Mouse (Mus musculus): ENCODE results near the gene Srsf7. TPM values are rescaled to one million over a fixed set of nuclear protein-coding genes. Genes with fewer than 3 reads are reported as not detected.

Srsf7 gene
- polyA plus RNA-seq, 1 experiment from 2014 or later = 664 TPM

DNA sequence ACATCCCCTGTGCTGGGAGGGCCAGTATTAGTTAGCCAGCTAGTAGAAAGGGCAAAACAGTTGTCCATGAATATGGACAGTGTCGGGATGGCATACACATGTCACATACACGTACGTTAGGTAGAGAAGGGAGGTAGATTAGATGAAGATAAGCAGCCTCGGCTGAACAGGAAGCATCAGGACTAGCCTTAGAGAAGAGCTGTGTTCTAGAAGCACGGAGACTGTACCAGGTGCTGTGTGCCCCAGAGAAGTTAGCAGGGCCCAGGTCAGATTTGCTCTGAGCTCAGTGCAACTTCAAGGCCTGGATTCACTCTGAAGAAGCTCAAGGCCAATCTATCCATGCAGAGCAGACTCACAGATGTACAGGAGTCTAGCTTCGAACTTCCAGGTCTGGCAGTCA lies 49.6 kb downstream of the Srsf7 start:
- 94% methylated on average over 6 of the region's 6 CpGs for WGBS
- ATAC-seq = no peak

GRCm38 (mm10) chr17:80156905-80157304 lies 50.2 kb downstream of the Srsf7 start:
- H3K27ac ChIP-seq (ENCODE audit: low read depth, low read length) = no peak overlapping the region
- WGBS = 89% methylated on average over 8 of the region's 8 CpGs
- H3K4me3 ChIP-seq (ENCODE audit: low read depth, low read length) = no peak overlapping the region
- H3K9me3 ChIP-seq (replicated peaks; ENCODE audit: control insufficient read depth, low read length) = no peaks in the 10 kb centered on the region
- no peak overlapping the region for H3K4me2 ChIP-seq (ENCODE audit: low read length)
- H3K36me3 ChIP-seq (ENCODE audit: control insufficient read depth, insufficient read depth, low read length) = no peaks in the 10 kb centered on the region
- DNase-seq (ENCODE audit: low spot score) (no peak), ATAC-seq (no peak)
- H3K9ac ChIP-seq (ENCODE audit: low read length) = no peak overlapping the region
- no peaks in the 10 kb centered on the region for H3K4me1 ChIP-seq (ENCODE audit: control insufficient read depth, insufficient read depth, low read length)
- H3K27me3 ChIP-seq (replicated peaks; ENCODE audit: control insufficient read depth, insufficient read depth, low read length) = no peaks in the 10 kb centered on the region

More for the DNA sequence above, 49.6 kb downstream of the Srsf7 start:
- H3K27ac ChIP-seq (ENCODE audit: low read depth, low read length) = no peak overlapping the region
- no peaks in the 10 kb centered on the region for H3K27me3 ChIP-seq (replicated peaks; ENCODE audit: control insufficient read depth, insufficient read depth, low read length)
- H3K9ac ChIP-seq (ENCODE audit: low read length) = no peak overlapping the region
- no peak for DNase-seq (ENCODE audit: low spot score)
- no peaks in the 10 kb centered on the region for H3K4me1 ChIP-seq (ENCODE audit: control insufficient read depth, insufficient read depth, low read length)
- no peaks in the 10 kb centered on the region for H3K36me3 ChIP-seq (ENCODE audit: control insufficient read depth, insufficient read depth, low read length)
- no peak overlapping the region for H3K4me2 ChIP-seq (ENCODE audit: low read length)
- no peak overlapping the region for H3K4me3 ChIP-seq (ENCODE audit: low read depth, low read length)
- H3K9me3 ChIP-seq (replicated peaks; ENCODE audit: control insufficient read depth, low read length) = no peaks in the 10 kb centered on the region

- Histone ChIP-seq H3K4me3 (ENCODE audit: low read depth, low read length) (no peak overlapping the region), H3K36me3 (ENCODE audit: control insufficient read depth, insufficient read depth, low read length) (no peaks in the 10 kb centered on the region), H3K9me3 (replicated peaks; ENCODE audit: control insufficient read depth, low read length) (no peaks in the 10 kb centered on the region), H3K4me1 (ENCODE audit: control insufficient read depth, insufficient read depth, low read length) (no peaks in the 10 kb centered on the region), H3K9ac (ENCODE audit: low read length) (no peak overlapping the region), H3K27ac (ENCODE audit: low read depth, low read length) (no peak overlapping the region), H3K27me3 (replicated peaks; ENCODE audit: control insufficient read depth, insufficient read depth, low read length) (no peaks in the 10 kb centered on the region), H3K4me2 (ENCODE audit: low read length) (no peak overlapping the region)
- DNase-seq (ENCODE audit: low spot score) (no peak), ATAC-seq (no peak)
- WGBS = 55% methylated on average over 2 of the region's 2 CpGs
Observed at GRCm38 (mm10) chr17:80153631-80154030, 53.5 kb downstream of the Srsf7 start.

DNA sequence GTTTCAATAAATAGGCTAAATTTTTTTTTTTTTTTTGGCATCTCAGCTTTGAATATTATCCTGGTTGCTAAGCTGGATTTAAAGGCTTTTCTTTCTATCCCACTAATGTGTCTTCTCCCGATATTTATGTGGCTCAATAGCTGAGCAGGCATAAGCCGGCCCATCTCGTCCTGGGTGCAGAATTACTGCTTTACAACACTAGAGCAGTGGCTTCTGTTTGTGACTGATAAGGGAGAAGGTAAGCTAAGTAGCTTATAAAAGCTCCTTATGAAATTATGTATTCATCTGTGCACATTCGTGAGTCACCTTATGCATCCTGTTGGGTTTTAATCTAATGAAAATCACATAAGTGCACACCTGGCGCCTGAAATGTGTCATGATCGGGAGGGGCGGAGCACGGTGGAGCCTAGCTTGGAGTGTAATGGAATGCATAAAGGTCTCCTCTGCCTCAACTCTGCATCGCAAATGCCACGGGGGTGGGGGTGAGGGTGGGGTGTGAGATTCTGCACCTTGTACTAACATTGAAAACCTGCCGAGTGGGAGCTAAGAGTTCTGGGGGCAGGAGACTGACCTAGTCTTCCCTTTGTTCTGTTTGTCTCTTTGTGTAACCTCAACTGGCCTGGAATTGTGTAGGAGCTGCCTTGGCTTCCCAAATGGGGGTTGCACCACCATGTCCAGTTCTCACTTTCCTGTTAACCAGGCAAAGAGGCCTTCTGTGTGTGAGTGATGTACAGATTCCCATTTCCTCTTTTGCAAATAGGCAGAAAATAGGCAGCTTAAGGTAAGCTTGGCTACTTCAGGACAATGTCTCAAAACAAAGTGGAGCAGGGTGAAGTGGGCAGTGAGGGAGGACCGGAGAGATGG lies 54.1 kb downstream of the Srsf7 start:
- H3K4me1 ChIP-seq (ENCODE audit: control insufficient read depth, insufficient read depth, low read length) = peaks cover 4% of the 10 kb centered on the region; the same call in 1 of the 2 replicates
- H3K9ac ChIP-seq (ENCODE audit: low read length) = no peak overlapping the region
- no peak overlapping the region for H3K4me2 ChIP-seq (ENCODE audit: low read length)
- H3K9me3 ChIP-seq (replicated peaks; ENCODE audit: control insufficient read depth, low read length) = no peaks in the 10 kb centered on the region
- no peaks in the 10 kb centered on the region for H3K27me3 ChIP-seq (replicated peaks; ENCODE audit: control insufficient read depth, insufficient read depth, low read length)
- DNase-seq (ENCODE audit: low spot score) (no peak), ATAC-seq (no peak)
- WGBS = 77% methylated on average over 12 of the region's 12 CpGs
- H3K36me3 ChIP-seq (ENCODE audit: control insufficient read depth, insufficient read depth, low read length) = no peaks in the 10 kb centered on the region
- no peak overlapping the region for H3K4me3 ChIP-seq (ENCODE audit: low read depth, low read length)
- H3K27ac ChIP-seq (ENCODE audit: low read depth, low read length) = no peak overlapping the region

DNA sequence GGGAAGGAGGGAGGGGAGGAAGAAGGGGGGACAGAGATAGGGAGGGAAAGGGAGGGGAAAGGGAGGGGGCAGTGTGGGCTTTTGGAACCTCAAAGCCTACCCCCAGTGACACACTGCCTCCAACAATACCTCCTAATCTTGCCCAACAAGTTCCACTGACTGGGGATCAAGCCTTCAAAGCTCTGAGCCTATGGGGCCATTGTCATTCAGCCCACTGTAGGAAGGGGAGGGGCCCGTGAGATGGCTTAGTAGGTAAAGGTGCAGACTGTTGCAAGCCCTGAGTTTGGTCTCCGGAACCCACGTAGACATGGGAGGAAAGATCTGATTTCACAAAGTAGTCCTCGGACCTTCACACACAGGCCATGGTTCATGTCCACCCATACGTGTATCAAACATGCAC lies 55.8 kb downstream of the Srsf7 start:
- Histone ChIP-seq H3K27ac (ENCODE audit: low read depth, low read length) (no peak overlapping the region), H3K9ac (ENCODE audit: low read length) (no peak overlapping the region), H3K4me1 (ENCODE audit: control insufficient read depth, insufficient read depth, low read length) (peaks cover 5% of the 10 kb centered on the region; the same call in 1 of the 2 replicates), H3K4me2 (ENCODE audit: low read length) (no peak overlapping the region), H3K27me3 (replicated peaks; ENCODE audit: control insufficient read depth, insufficient read depth, low read length) (no peaks in the 10 kb centered on the region), H3K9me3 (replicated peaks; ENCODE audit: control insufficient read depth, low read length) (no peaks in the 10 kb centered on the region), H3K4me3 (ENCODE audit: low read depth, low read length) (no peak overlapping the region), H3K36me3 (ENCODE audit: control insufficient read depth, insufficient read depth, low read length) (no peaks in the 10 kb centered on the region)
- DNase-seq (ENCODE audit: low spot score) (no peak), ATAC-seq (no peak)
- 25% methylated on average over 5 of the region's 5 CpGs for WGBS

Other genes with a start within 250 kb of the Srsf7 start
- gene Hnrnpll, start 145.0 kb downstream of the Srsf7 start, polyA plus RNA-seq (2014; fragmentation: Nextera tagmentation; extraction: Ambion mirVana) = 75.5 and 86.8 TPM in 2 replicates
- 2.4 and 3.5 TPM in 2 replicates for gene Galm, start 79.8 kb downstream of the Srsf7 start, polyA plus RNA-seq (2014; fragmentation: Nextera tagmentation; extraction: Ambion mirVana)
- gene Ttc39d, start 153 bp upstream of the Srsf7 start, polyA plus RNA-seq (2014; fragmentation: Nextera tagmentation; extraction: Ambion mirVana) = 0.11 and 0.15 TPM in 2 replicates
- 30.1 and 34.4 TPM in 2 replicates for gene Gemin6, start 17.1 kb upstream of the Srsf7 start, polyA plus RNA-seq (2014; fragmentation: Nextera tagmentation; extraction: Ambion mirVana)
- 42.7 and 52.7 TPM in 2 replicates for gene Morn2, start 82.9 kb upstream of the Srsf7 start, polyA plus RNA-seq (2014; fragmentation: Nextera tagmentation; extraction: Ambion mirVana)
- 36.1 and 42.0 TPM in 2 replicates for gene Dhx57, start 83.2 kb upstream of the Srsf7 start, polyA plus RNA-seq (2014; fragmentation: Nextera tagmentation; extraction: Ambion mirVana)
- 0.66 and 0.88 TPM in 2 replicates for gene Arhgef33, start 100.1 kb upstream of the Srsf7 start, polyA plus RNA-seq (2014; fragmentation: Nextera tagmentation; extraction: Ambion mirVana)
- 1.8 and 2.1 TPM in 2 replicates for gene Gm10190, start 166.2 kb upstream of the Srsf7 start, polyA plus RNA-seq (2014; fragmentation: Nextera tagmentation; extraction: Ambion mirVana)

Data from forebrain, embryonic 14.5 days (tissue).